Mouse (Mus musculus) adrenal gland, postnatal 10 days (tissue): ENCODE results near the gene Rbm38. TPM values are rescaled to one million over a fixed set of nuclear protein-coding genes. Genes with fewer than 3 reads are reported as not detected.

ENCODE experiments used
- DNase-seq: peaks from one replicate; pipeline ENCODE4 v3.0.0; 2021; ENCODE audit warnings: mixed read lengths
- total RNA-seq, 2 experiments: library from RNA; stranded (reverse); gene quantifications; 2 replicates each; pipeline ENCODE4 v1.2.3; 2021

The Rbm38 gene
- total RNA-seq, 2 experiments from 2014 or later: 25.3 to 39.6 TPM

DNA sequence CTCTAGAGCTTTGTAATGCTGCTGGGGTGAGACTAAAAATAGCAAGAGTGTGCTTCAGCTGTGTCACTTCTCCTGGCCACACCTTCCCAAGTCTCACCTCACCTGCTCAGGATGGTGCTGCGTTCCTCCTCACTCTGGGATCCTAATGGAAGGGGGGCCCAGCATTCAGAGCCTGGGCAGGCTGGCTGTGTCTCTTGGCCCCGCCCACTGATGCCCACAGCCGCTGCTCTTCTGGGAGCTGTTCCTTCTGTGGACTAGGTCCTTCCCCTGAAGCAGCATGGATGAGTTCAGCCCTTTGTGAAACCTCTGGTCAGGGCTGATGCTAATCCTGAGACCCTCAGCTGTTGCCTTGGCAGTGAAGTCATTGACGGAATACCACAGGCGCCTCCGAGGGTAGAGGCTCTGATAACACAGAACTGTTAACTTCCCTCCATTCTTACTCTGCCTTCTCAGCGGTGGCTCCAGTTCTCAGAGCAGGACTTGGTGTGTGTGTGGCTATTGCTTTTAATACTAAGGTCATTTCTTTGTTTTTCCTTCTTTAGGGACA, 5.5 kb upstream of the Rbm38 start:
- no peak for DNase-seq

- no peak for DNase-seq
Measured at GRCm38 (mm10) chr2:173017940-173018339, 2.4 kb upstream of the Rbm38 start.

DNA sequence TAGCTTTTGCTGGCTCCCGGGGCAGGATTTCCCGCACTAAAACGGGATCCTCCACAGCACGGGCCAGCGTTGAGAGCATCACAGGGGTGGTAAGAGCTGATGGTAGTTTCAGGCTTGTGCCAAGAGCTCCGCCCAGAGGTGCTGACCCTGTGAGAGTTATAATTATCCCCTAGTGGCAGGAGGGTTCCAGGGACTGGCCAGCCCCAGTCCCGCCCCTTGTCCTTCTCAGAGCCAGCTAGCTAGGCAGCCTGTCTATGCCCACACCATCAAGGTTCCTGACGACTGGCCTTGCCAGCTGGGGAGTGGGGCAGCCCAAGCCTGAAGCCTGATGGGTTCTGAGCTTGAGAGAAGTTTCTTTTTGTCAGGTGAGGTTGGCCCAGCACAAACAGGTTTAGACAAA, 1.7 kb upstream of the Rbm38 start:
- peak; percentile 83 for DNase-seq

GRCm38 (mm10) chr2:173019322-173019721, 976 bp upstream of the Rbm38 start:
- DNase-seq: no peak

GRCm38 (mm10) chr2:173019790-173020189, 508 bp upstream of the Rbm38 start:
- peak; percentile 95 for DNase-seq

DNA sequence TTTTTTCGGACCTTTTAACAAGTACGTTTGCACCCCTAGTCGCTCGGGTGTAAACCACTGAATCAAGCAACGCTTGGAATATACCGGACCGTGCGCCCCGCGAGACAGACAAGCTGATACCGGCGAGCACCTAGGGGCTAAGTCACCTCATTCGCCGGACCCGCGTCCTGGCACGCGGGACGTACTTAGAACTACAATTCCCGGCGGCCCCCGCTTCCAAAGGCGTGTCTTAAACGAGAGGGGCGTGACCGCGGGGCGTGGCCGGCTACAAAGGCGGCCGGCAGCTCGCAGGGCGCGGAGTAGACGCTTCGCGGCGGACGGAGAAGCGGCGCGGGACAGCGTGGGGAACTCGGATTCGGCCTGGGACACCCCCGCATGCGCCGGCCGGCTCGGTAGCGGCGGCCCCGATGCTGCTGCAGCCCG, 1.3 kb downstream of the Rbm38 start:
- peak; percentile 96 for DNase-seq

- DNase-seq: peak; percentile 70
Measured at GRCm38 (mm10) chr2:173022056-173022681, 1.9 kb downstream of the Rbm38 start.

- DNase-seq: no peak
Measured at GRCm38 (mm10) chr2:173022813-173023212, 2.5 kb downstream of the Rbm38 start.

DNA sequence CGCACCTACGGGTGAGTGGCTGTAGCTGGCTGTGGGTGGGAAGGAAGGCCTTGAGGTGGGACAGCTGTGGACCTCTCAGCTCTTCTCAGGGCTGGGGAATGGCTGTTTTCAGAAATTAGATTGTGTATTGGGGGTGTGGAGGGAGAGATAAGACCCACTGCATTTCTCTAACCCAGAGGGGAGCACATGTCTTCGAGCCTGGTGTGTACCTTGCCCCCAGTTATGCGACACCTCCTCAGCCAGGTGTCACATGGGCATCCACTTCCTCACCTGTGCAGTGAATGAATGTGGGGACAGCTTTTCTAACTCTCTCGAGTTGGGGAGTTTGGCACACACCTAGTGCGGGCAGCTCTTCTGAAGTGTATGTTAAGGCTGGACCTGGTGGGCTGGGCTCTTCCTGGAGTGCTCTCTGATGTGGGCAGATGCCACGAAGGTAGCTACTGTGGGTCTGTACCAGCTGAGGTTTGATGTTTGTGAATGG, 3.1 kb downstream of the Rbm38 start:
- DNase-seq: no peak

DNA sequence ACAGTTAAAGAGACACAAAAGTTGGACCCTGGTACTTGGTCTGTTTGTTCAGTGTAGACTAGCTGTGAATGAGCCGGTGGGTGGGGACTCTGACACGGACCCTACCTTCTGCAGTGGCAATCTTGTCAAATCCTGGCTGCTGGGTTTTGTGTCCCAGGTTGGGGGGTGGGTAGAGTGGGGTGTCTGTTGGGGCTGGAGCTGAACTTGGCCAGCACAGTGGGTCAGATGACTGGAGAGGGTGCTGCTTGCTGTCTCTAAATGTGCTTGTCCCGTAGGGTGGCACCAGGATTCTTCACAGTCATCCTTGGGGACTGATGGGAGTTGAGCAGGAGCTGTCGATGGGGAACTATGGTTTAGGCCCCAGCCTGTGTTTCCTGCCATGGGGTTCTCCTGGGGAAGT, 3.7 kb downstream of the Rbm38 start:
- DNase-seq: no peak

DNA sequence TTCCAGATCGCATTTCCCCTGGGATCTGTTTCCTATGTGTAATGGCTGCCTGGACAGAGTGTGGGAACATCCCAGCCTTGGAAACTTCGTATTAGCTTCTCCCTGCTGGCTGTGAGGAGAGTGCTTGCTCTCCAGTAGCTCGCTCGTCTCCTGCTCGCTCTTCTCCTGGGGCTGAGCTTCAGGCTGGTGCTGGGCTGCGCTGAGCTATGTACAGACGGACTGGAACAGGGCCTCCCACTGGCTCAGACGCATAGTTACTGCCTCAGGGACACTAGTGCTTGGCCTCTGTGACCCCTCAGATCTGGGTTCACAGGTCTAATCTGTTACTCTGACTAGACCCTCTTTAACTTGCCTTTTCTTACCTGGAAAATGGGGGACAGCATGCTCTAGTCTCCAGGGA, 4.1 kb downstream of the Rbm38 start:
- no peak for DNase-seq

DNA sequence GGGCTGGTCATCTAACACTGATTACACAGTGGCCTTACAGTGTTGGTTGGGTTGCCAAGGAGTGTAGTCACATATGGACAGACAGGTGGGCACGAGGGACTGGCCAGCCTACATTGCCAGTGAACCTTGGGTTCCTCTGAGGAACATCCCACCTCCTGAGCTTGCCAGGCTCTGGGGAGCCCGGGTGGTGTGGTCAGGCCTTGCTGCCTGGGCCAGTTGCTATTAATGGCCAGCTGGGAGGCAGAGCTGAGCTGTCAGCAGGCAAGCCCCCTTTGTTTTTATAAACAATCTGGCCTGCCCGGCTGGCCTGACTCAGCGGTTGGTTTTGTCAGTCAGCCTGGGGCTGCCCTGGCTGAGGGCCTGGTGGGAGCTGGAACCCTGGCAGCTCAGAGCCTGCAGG, 4.6 kb downstream of the Rbm38 start:
- DNase-seq: no peak

- DNase-seq: no peak
Measured at GRCm38 (mm10) chr2:173026286-173026685, 6.0 kb downstream of the Rbm38 start.

GRCm38 (mm10) chr2:173026688-173027131, 6.4 kb downstream of the Rbm38 start:
- DNase-seq: no peak

GRCm38 (mm10) chr2:173027169-173027823, 7.0 kb downstream of the Rbm38 start:
- peak; percentile 57 for DNase-seq

DNA sequence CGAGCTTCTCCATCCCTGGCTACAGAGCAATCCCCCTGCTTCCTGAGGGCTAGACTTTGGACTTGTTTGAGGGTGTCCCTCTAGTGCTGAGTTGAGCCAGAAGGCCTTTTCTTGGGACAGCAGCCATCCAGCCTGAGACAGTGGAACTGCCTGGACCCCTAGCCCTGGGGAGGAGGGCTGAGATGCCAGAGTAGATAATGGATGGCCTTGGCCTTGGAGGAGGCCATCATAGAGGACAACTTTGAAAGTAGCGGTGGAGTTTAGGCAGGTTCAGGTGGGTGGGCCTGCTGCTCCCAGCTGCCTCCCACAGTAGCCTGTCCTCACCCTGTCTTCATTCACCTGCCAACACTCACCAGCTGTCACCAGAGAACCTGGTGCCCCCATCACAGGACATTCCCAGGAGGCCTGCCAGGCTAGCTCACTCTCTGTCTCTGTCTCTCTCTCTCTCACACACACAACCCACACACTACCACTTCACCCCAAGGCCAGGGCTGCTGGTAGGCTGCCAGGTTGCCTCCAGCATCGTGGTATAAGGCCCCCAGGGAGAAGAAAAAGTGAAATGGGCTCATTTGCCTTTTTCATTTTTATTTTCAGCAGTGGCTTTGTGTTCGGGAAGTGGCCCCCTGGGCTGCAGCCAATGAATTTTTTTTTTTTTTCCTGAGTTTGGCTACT, 7.7 kb downstream of the Rbm38 start:
- peak; percentile 57 for DNase-seq

DNA sequence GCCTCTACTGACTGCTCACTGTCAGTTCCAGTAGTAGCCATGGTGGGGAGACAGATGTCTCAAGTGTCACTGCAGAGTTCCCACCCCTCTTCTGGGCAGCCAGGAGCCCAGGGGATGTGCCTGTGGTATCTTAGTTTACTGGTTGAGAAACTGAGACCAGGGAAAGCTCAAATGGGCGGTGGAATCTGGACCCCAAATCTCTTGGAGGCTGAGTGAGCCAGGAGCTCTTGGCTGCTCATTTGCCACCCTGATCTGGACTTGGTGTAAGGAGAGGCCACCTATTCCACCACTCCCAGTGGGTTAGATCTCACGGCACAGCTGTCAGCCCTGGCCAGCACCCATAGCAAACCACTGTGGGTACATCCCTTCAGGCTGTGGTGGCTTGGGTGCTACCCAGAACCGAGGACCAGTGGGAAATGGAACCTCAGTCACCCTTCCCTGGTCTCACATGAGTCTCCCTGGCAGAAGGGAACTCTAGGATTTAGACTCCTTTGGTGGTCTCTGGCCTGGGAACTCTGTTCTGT, 8.3 kb downstream of the Rbm38 start:
- DNase-seq: no peak

DNA sequence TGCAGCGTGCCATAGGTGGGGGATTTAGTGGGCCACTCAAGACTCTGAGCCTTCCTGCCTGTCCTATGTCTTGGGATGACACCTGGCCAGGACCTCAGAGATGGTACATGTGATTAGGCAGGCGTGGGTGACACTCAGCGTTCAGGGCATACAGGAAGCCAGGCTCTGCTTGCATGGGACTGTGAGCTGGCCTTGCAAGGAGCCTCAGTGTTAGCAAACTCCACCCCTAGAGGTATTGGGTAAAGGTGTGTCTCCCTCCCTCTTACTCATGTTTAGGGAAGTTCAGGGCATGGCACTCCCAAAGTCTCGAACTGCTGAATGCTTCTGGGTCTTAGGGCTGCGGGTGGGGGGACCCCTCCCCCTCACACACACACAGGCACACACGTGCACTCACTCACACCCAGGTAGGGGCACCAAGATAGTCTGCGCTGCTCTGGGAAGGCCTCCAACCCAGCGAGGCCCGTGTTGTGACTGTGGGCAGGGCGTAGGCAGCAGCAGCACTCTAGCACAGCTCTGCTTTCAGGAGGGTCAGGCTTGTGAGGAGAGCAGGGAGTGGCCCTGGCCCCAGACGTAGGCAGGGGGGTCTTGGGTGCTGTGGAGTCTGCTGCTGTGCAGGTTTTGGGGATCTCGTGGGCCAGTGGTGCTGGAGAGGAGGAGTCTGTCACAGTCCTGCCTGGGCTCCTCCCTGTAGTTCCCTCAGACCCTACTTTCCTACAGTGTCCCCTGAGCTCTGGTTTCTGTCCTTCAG, 10.5 kb downstream of the Rbm38 start:
- no peak for DNase-seq

- no peak for DNase-seq
Measured at GRCm38 (mm10) chr2:173033531-173033930, 13.2 kb downstream of the Rbm38 start.

GRCm38 (mm10) chr2:173034998-173035397, 14.7 kb downstream of the Rbm38 start:
- no peak for DNase-seq

DNA sequence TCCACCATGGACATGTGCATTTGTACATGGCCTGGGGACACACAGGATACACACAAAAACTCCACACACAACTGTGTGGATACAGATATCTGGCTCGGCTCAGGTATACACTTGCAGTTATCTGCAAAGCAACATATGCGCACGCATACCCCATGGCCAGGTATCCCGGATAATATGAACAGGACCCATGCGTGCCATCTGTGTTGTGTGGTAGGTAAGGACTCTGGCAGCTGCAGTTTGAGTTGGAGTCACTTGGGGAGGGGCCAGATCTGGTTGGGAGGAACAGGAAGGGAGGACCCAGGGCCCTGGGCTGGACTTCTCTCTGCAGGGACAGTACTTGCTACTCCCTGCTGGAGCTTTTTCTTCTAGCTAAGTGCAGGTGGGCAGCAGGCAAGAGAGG, 15.4 kb downstream of the Rbm38 start:
- DNase-seq: no peak

- DNase-seq: no peak
Measured at GRCm38 (mm10) chr2:173036055-173036454, 15.8 kb downstream of the Rbm38 start.
